Mouse (Mus musculus): ENCODE data around the gene Gm9903. TPM values are rescaled to one million over a fixed set of nuclear protein-coding genes. Genes with fewer than 3 reads are reported as not detected.

Gm9903 gene
- polyA plus RNA-seq, 1 experiment, result 0.18 TPM

- H3K27me3 ChIP-seq (ENCODE audit: control insufficient read depth, insufficient read depth, insufficient read length), result no peaks in the 10 kb centered on the region
- TF ChIP-seq CTCF (IDR thresholded peaks at IDR 0.05; ENCODE audit: control insufficient read depth, insufficient read depth, insufficient read length) (no peak), MYOG (IDR thresholded peaks at IDR 0.05; ENCODE audit: control insufficient read depth, extremely low read depth, insufficient read length) (no peak), USF1 (IDR thresholded peaks at IDR 0.05; ENCODE audit: low read depth) (no peak), MAX (IDR thresholded peaks at IDR 0.05) (no peak), CEBPB (IDR thresholded peaks at IDR 0.05; ENCODE audit: low read depth) (no peak), FOSL1 (IDR thresholded peaks at IDR 0.05; ENCODE audit: insufficient read depth, low read length, poor library complexity, severe bottlenecking) (no peak)
- H3K4me3 ChIP-seq (ENCODE audit: insufficient read depth, poor library complexity, severe bottlenecking), result no peak overlapping the region
- no peaks in the 10 kb centered on the region for H3K79me2 ChIP-seq (ENCODE audit: control insufficient read depth, insufficient read depth)
- H3ac ChIP-seq (ENCODE audit: control insufficient read depth, insufficient read length, low read depth), result no peak overlapping the region
- peaks cover 47% of the 10 kb centered on the region for H3K36me3 ChIP-seq (ENCODE audit: control insufficient read depth, insufficient read depth)
- H3K79me3 ChIP-seq (ENCODE audit: low read depth), result no peaks in the 10 kb centered on the region
These were observed 44.7 kb downstream of the Gm9903 start for GRCm38 (mm10) chr5:33674439-33674838.

GRCm38 (mm10) chr5:33675964-33676363 lies 46.2 kb downstream of the Gm9903 start:
- Histone ChIP-seq H3K79me2 (ENCODE audit: control insufficient read depth, insufficient read depth) (no peaks in the 10 kb centered on the region), H3ac (ENCODE audit: control insufficient read depth, insufficient read length, low read depth) (no peak overlapping the region), H3K36me3 (ENCODE audit: control insufficient read depth, insufficient read depth) (peaks cover 31% of the 10 kb centered on the region), H3K79me3 (ENCODE audit: low read depth) (no peaks in the 10 kb centered on the region), H3K4me3 (ENCODE audit: insufficient read depth, poor library complexity, severe bottlenecking) (no peak overlapping the region), H3K27me3 (ENCODE audit: control insufficient read depth, insufficient read depth, insufficient read length) (no peaks in the 10 kb centered on the region)
- TF ChIP-seq FOSL1 (IDR thresholded peaks at IDR 0.05; ENCODE audit: insufficient read depth, low read length, poor library complexity, severe bottlenecking), result no peak
- TF ChIP-seq CEBPB (IDR thresholded peaks at IDR 0.05; ENCODE audit: low read depth), result no peak
- TF ChIP-seq MAX (IDR thresholded peaks at IDR 0.05), result no peak
- peak; percentile 29 for TF ChIP-seq CTCF (IDR thresholded peaks at IDR 0.05; ENCODE audit: control insufficient read depth, insufficient read depth, insufficient read length)
- no peak for TF ChIP-seq MYOG (IDR thresholded peaks at IDR 0.05; ENCODE audit: control insufficient read depth, extremely low read depth, insufficient read length)
- TF ChIP-seq MYOD1 (IDR thresholded peaks at IDR 0.05; ENCODE audit: control insufficient read depth, insufficient read length, low read depth), result no peak
- no peak for TF ChIP-seq USF1 (IDR thresholded peaks at IDR 0.05; ENCODE audit: low read depth)

GRCm38 (mm10) chr5:33678244-33678643 lies 48.5 kb downstream of the Gm9903 start:
- Histone ChIP-seq H3K79me2 (ENCODE audit: control insufficient read depth, insufficient read depth) (no peaks in the 10 kb centered on the region), H3K79me3 (ENCODE audit: low read depth) (no peaks in the 10 kb centered on the region), H3K36me3 (ENCODE audit: control insufficient read depth, insufficient read depth) (peaks cover 9% of the 10 kb centered on the region), H3ac (ENCODE audit: control insufficient read depth, insufficient read length, low read depth) (no peak overlapping the region), H3K4me3 (ENCODE audit: insufficient read depth, poor library complexity, severe bottlenecking) (no peak overlapping the region), H3K27me3 (ENCODE audit: control insufficient read depth, insufficient read depth, insufficient read length) (peaks cover 5% of the 10 kb centered on the region)
- TF ChIP-seq CEBPB (IDR thresholded peaks at IDR 0.05; ENCODE audit: low read depth) (no peak), MYOD1 (IDR thresholded peaks at IDR 0.05; ENCODE audit: control insufficient read depth, insufficient read length, low read depth) (no peak), CTCF (IDR thresholded peaks at IDR 0.05; ENCODE audit: control insufficient read depth, insufficient read depth, insufficient read length) (no peak), FOSL1 (IDR thresholded peaks at IDR 0.05; ENCODE audit: insufficient read depth, low read length, poor library complexity, severe bottlenecking) (no peak), MYOG (IDR thresholded peaks at IDR 0.05; ENCODE audit: control insufficient read depth, extremely low read depth, insufficient read length) (no peak), USF1 (IDR thresholded peaks at IDR 0.05; ENCODE audit: low read depth) (no peak), MAX (IDR thresholded peaks at IDR 0.05) (no peak)

- Histone ChIP-seq H3K36me3 (ENCODE audit: control insufficient read depth, insufficient read depth) (no peaks in the 10 kb centered on the region), H3K4me3 (ENCODE audit: insufficient read depth, poor library complexity, severe bottlenecking) (no peak overlapping the region), H3K79me3 (ENCODE audit: low read depth) (no peaks in the 10 kb centered on the region), H3K27me3 (ENCODE audit: control insufficient read depth, insufficient read depth, insufficient read length) (peaks cover 5% of the 10 kb centered on the region), H3K79me2 (ENCODE audit: control insufficient read depth, insufficient read depth) (no peaks in the 10 kb centered on the region), H3ac (ENCODE audit: control insufficient read depth, insufficient read length, low read depth) (no peak overlapping the region)
- TF ChIP-seq CEBPB (IDR thresholded peaks at IDR 0.05; ENCODE audit: low read depth) (no peak), MYOG (IDR thresholded peaks at IDR 0.05; ENCODE audit: control insufficient read depth, extremely low read depth, insufficient read length) (no peak), CTCF (IDR thresholded peaks at IDR 0.05; ENCODE audit: control insufficient read depth, insufficient read depth, insufficient read length) (no peak), USF1 (IDR thresholded peaks at IDR 0.05; ENCODE audit: low read depth) (no peak), FOSL1 (IDR thresholded peaks at IDR 0.05; ENCODE audit: insufficient read depth, low read length, poor library complexity, severe bottlenecking) (no peak)
These were observed 51.3 kb downstream of the Gm9903 start for GRCm38 (mm10) chr5:33681044-33681443.

Other genes with a start within 250 kb of the Gm9903 start
- not detected for gene Nkx1-1, start 195.9 kb upstream of the Gm9903 start, polyA plus RNA-seq (2012; fragmentation: generic; extraction: Trizol)
- 31.4 TPM for gene Fam53a, start 290 bp upstream of the Gm9903 start, polyA plus RNA-seq (2012; fragmentation: generic; extraction: Trizol)
- 47.4 TPM for gene Slbp, start 22.6 kb downstream of the Gm9903 start, polyA plus RNA-seq (2012; fragmentation: generic; extraction: Trizol)
- 109 TPM for gene Tacc3, start 28.2 kb downstream of the Gm9903 start, polyA plus RNA-seq (2012; fragmentation: generic; extraction: Trizol)
- 26.1 TPM for gene Tmem129, start 28.5 kb downstream of the Gm9903 start, polyA plus RNA-seq (2012; fragmentation: generic; extraction: Trizol)
- 1.0 TPM for gene Fgfr3, start 91.7 kb downstream of the Gm9903 start, polyA plus RNA-seq (2012; fragmentation: generic; extraction: Trizol)
- gene Letm1, start 152.9 kb downstream of the Gm9903 start, polyA plus RNA-seq (2012; fragmentation: generic; extraction: Trizol), result 27.0 TPM
- 41.7 TPM for gene Nsd2, start 190.8 kb downstream of the Gm9903 start, polyA plus RNA-seq (2012; fragmentation: generic; extraction: Trizol)

Measured in C2C12 (cell line).